In genomic region chr14:119027130-119027529, GRCm38 (mm10) we compare ENCODE assay signal across 9 mouse cellular contexts.
A peak's percentile ranks its signal among the peaks of the same experiment; 100 is the strongest.
DNase-seq lines count a peak whose midpoint lies in the region; ATAC-seq and TF ChIP-seq lines count a peak whose summit lies in the region.
"Had no signal": no experiment of that assay in that cellular context is flagged by ENCODE, and none has a peak within 500 bp of the region (broad histone marks: within the 10 kb centered on the region; RNA-seq: fewer than 3 reads in every experiment).

No protein-coding gene starts in this region.

- no peaks in the 10 kb centered on the region for H3K27me3 ChIP-seq in forebrain, postnatal 0 days (ENCODE audit: insufficient read depth, low read length)
- H3K27me3 ChIP-seq in limb, embryonic 14.5 days (ENCODE audit: control insufficient read depth, insufficient read depth, low read length), result no peaks in the 10 kb centered on the region

- TF ChIP-seq CTCF in forebrain, postnatal 0 days (IDR thresholded peaks at IDR 0.05; ENCODE audit: low read depth), result peak; percentile 78

- WGBS in forebrain, postnatal 0 days, result 43% methylated on average over 4 of the region's 4 CpGs
- WGBS in limb, embryonic 14.5 days, result 44% methylated on average over 4 of the region's 4 CpGs

- no peak overlapping the region for H3K4me3 ChIP-seq in forebrain, postnatal 0 days (ENCODE audit: low read depth, low read length)
- no peak overlapping the region for H3K4me3 ChIP-seq in limb, embryonic 14.5 days (replicated peaks; ENCODE audit: low read length)
- H3K4me3 ChIP-seq: myocyte had no signal

- H3K27ac ChIP-seq in forebrain, postnatal 0 days (ENCODE audit: low read depth, low read length), result no peak overlapping the region
- H3K27ac ChIP-seq in limb, embryonic 14.5 days (replicated peaks; ENCODE audit: low read depth, low read length), result no peak overlapping the region

- H3K36me3 ChIP-seq in forebrain, postnatal 0 days (ENCODE audit: insufficient read depth), result peaks cover 13% of the 10 kb centered on the region; the same call in 1 of the 2 replicates
- H3K36me3 ChIP-seq in limb, embryonic 14.5 days (ENCODE audit: control insufficient read depth, insufficient read depth, low read length), result peaks cover 43% of the 10 kb centered on the region

- H3K9me3 ChIP-seq in forebrain, postnatal 0 days (ENCODE audit: low read length), result no peaks in the 10 kb centered on the region
- H3K9me3 ChIP-seq in limb, embryonic 14.5 days (ENCODE audit: control insufficient read depth, low read length), result no peaks in the 10 kb centered on the region

- H3K9ac ChIP-seq in forebrain, postnatal 0 days, result no peak overlapping the region
- H3K9ac ChIP-seq in limb, embryonic 14.5 days (ENCODE audit: low read depth, low read length, severe bottlenecking), result no peak overlapping the region

- H3K4me2 ChIP-seq in forebrain, postnatal 0 days (ENCODE audit: low read depth), result no peak overlapping the region
- H3K4me2 ChIP-seq in limb, embryonic 14.5 days (replicated peaks; ENCODE audit: low read depth, low read length, severe bottlenecking), result no peak overlapping the region

- no peak for TF ChIP-seq POLR2A in limb, embryonic 14.5 days (IDR thresholded peaks at IDR 0.05; ENCODE audit: borderline replicate concordance, extremely low read depth, insufficient read depth, insufficient read length)

- DNase-seq in urinary bladder, postnatal 25 days (ENCODE audit: low spot score), result peak; percentile 55
- no peak for DNase-seq in urinary bladder, postnatal 4 days (ENCODE audit: low spot score in 2 of 2)
- DNase-seq in cerebellum, adult 18-20 months, result peak; percentile 56 to 60
- DNase-seq in forebrain, postnatal 0 days, result peak; percentile 49
- DNase-seq in kidney, adult 11 months, result peak; percentile 65
- DNase-seq in limb, embryonic 14.5 days (ENCODE audit: low spot score), result peak; percentile 35
- DNase-seq in naive thymus-derived CD4-positive, alpha-beta T cell, adult 2 months (ENCODE audit: low read depth), result peak; percentile 89
- DNase-seq in testis, postnatal 14 days (ENCODE audit: low spot score), result peak; percentile 22

- no peaks in the 10 kb centered on the region for H3K4me1 ChIP-seq in forebrain, postnatal 0 days (ENCODE audit: insufficient read depth)
- H3K4me1 ChIP-seq in limb, embryonic 14.5 days (ENCODE audit: control insufficient read depth, insufficient read depth, low read length), result no peaks in the 10 kb centered on the region

- ATAC-seq in forebrain, postnatal 0 days, result peak; percentile 60; the same call in 1 of the 2 replicates
- ATAC-seq in limb, embryonic 14.5 days (ENCODE audit: low FRiP score, low read depth), result no peak

Comparison
In these comparisons a context has a peak if more than half of its experiments do, and no peak if none do; other contexts are left out.
1. DNase-seq: peak in urinary bladder, postnatal 25 days (single experiment), cerebellum, adult 18-20 months (2 of 2), forebrain, postnatal 0 days (single experiment), kidney, adult 11 months (single experiment), limb, embryonic 14.5 days (single experiment), naive thymus-derived CD4-positive, alpha-beta T cell, adult 2 months (single experiment) and testis, postnatal 14 days (single experiment); none in urinary bladder, postnatal 4 days (0 of 2).